Mouse (Mus musculus) bone marrow, adult 2 months (tissue): Measurements from ENCODE around the gene Thap8. TPM values are rescaled to one million over a fixed set of nuclear protein-coding genes. Genes with fewer than 3 reads are reported as not detected.

Experiments
- H3K27ac ChIP-seq: fragments of 200-500 bp; 2 replicates; pipeline ENCODE4 v1.5.1; 2012; ENCODE audit warnings: low read depth, mild to moderate bottlenecking, control low read depth, inconsistent platforms, low read length; ENCODE audit not compliant: control insufficient read depth, poor library complexity, insufficient read depth
- H3K4me1 ChIP-seq: fragments of 200-500 bp; 2 replicates; pipeline ENCODE4 v1.6.1; 2011; ENCODE audit warnings: low read length; ENCODE audit not compliant: control insufficient read depth, insufficient read depth
- H3K4me3 ChIP-seq: fragments of 200-500 bp; replicated peaks from 2 replicates; pipeline ENCODE3; 2011; ENCODE audit warnings: mild to moderate bottlenecking, low read depth, low read length, control low read depth; ENCODE audit not compliant: control insufficient read depth
- CTCF ChIP-seq: fragments of 200-500 bp; IDR thresholded peaks from 2 replicates; pipeline ENCODE4 v1.5.1; 2011; ENCODE audit warnings: low read length, control low read depth; ENCODE audit not compliant: control insufficient read depth, insufficient read depth
- POLR2A ChIP-seq: fragments of 200-500 bp; IDR thresholded peaks from 2 replicates; pipeline ENCODE4 v1.6.1; 2011; ENCODE audit warnings: low read depth, mild to moderate bottlenecking, control low read depth, low read length, borderline replicate concordance; ENCODE audit not compliant: control insufficient read depth
- WGBS: fragments of 180-500 bp; shearing (Covaris S2); methylation state at CpG from one replicate; pipeline ENCODE4 v1.1.7; 2018; 5-methylcytosine and 5-hydroxymethylcytosine counted together
- polyA plus RNA-seq: library from polyadenylated mRNA; stranded (reverse); fragments of >200 nt; gene quantifications from 2 replicates; pipeline ENCODE4 v1.2.4, GENCODE M21; 2011; ENCODE audit warnings: low replicate concordance; ENCODE audit not compliant: missing spikeins, insufficient read depth, insufficient read length

The Thap8 gene
- polyA plus RNA-seq, 1 experiment: not detected

DNA sequence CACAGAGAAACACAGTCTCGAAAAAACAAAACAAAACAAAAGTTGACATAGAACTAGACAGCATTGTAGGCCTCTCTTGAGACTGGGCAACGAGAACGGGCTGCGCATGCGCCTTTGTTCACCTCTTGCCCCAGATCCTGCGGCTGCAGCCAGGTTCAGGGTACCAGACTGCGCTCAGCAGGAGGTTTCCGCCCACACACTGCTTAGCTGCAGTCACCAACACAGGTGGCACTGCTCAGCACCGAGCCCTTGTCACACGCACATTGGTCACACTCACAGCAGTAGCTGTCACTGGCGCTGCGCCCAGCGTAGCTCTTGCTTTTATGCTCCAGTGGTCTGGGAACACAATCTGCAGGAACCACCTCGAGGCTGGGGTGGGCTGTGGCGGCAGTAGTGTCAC lies 47.2 kb downstream of the Thap8 start:
- Histone ChIP-seq H3K4me3 (no peak overlapping the region), H3K27ac (no peak overlapping the region), H3K4me1 (no peaks in the 10 kb centered on the region; the same call in 1 of the 2 replicates)
- 73% methylated on average over 15 of the region's 15 CpGs for WGBS
- TF ChIP-seq POLR2A: no peak
- TF ChIP-seq CTCF: no peak

DNA sequence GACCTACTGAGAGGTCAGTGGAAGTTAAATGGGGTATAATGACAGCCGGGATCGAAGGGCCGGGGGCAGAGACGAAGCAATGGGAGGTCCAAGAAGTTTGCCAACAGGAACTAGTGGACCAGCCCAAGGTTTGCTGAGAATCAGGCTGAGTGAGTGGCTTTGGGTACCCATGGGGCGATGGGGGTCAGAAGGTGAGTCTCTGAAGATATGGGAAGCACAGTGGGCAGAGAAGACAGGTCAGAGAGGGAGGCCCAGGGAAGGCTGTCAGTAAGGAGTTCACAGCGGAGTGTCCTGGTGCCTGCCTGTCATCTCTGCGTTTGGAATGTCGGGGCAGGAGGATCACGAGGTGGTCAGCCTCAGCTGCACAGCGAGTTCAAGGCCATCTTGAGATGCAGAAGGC lies 48.5 kb downstream of the Thap8 start:
- 78% methylated on average over 10 of the region's 10 CpGs for WGBS
- Histone ChIP-seq H3K27ac (no peak overlapping the region), H3K4me3 (no peak overlapping the region), H3K4me1 (no peaks in the 10 kb centered on the region; the same call in 1 of the 2 replicates)
- no peak for TF ChIP-seq POLR2A
- TF ChIP-seq CTCF: no peak

DNA sequence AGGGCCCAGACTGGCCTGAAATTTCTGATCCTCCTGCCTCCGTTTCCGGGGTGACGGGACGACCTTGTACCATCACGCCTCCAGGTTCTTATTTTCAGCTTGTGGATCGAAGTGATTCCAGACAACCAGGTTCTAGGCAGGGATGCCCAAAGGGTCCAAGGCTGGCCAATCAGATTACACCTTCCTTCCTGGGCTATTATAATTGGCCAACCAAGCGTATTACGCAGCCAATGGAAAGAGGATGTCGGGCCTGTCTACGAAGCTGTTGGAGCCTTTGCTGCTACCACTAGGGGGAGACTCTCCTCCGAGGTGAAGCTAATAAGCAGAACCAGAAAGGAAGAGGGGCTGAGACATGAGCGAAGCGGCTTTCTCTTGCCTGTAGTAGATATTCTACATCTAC lies 52.0 kb downstream of the Thap8 start:
- Histone ChIP-seq H3K4me3 (no peak overlapping the region), H3K27ac (no peak overlapping the region), H3K4me1 (no peaks in the 10 kb centered on the region; the same call in 1 of the 2 replicates)
- TF ChIP-seq POLR2A (no peak), CTCF (peak; percentile 86)
- WGBS: 11% methylated on average over 13 of the region's 13 CpGs

DNA sequence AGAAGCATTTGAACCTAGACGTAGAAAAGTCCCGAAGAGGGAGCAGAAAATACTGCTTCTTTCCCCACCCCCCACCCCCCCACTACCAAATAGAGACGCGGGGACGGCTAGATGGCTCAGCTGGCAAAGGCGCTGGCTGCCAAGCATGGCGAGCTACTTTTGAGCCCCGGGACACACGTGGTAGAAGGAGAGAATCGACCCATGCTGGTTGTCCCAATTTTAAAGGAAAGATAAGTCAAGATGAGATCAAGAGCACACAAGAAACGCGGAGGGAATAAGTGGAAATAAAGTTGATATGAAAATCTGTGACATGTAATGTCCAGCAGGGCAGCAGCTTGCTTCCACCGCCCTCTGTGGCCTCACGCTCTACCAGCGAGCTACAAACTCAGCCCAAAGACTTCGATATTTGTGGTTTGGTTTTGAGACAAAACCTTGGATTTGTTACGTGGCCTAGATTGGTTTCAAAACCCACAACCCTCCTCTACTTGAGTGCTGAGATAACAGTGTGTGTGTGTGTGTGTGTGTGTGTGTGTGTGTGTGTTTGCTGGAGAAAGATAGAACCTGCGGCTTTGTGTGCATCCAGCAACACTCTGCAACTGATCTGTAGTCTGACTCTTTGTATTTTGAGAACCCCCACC lies 52.8 kb downstream of the Thap8 start:
- 37% methylated on average over 18 of the region's 18 CpGs for WGBS
- H3K27ac ChIP-seq: no peak overlapping the region
- TF ChIP-seq POLR2A: no peak
- no peaks in the 10 kb centered on the region; the same call in 1 of the 2 replicates for H3K4me1 ChIP-seq
- H3K4me3 ChIP-seq: no peak overlapping the region

DNA sequence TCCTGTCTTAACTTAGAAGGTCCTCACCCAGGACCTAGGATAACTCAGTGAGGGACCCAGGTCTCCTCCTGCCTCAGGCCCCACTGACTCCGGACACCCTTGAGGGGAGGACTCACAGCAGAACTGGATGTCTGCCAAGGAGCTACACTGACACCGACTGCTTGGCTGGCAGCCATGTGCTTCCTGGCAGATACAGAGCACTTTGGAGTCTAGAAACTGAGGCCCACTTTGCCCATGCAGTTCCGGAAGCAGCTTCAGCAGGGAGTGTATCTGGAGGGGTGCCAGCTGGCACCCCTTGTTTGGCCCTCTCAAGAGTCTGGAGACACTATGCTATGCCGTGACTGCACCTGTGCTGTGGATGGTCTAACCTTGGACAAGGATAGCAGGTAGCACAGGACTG lies 53.5 kb downstream of the Thap8 start:
- WGBS: 1% methylated on average over 4 of the region's 4 CpGs
- no peak for TF ChIP-seq CTCF
- TF ChIP-seq POLR2A: no peak
- Histone ChIP-seq H3K27ac (no peak overlapping the region), H3K4me3 (no peak overlapping the region), H3K4me1 (no peaks in the 10 kb centered on the region; the same call in 1 of the 2 replicates)

DNA sequence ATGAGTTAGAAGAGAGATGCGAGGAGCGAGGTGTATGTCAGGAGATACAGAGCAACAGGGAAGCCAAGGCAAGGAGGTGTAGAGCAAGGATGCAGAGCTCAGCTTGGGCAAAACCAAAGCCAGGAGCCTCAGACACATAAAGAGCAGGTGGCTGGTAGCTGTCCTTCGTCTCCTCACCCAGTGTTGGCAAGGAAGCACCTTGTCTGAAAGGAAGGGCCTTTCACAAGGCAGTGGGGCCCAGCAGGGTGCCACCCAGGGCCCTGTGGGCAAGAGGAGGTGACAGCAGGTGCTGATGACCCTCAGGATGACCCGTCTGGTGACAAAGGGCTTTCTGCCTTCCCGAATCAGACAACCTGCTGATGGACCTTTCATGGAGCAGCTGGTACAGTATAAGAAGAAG lies 54.7 kb downstream of the Thap8 start:
- H3K27ac ChIP-seq: no peak overlapping the region
- WGBS: 73% methylated on average over 5 of the region's 5 CpGs
- H3K4me1 ChIP-seq: no peaks in the 10 kb centered on the region; the same call in 1 of the 2 replicates
- H3K4me3 ChIP-seq: no peak overlapping the region
- TF ChIP-seq POLR2A (no peak), CTCF (no peak)

DNA sequence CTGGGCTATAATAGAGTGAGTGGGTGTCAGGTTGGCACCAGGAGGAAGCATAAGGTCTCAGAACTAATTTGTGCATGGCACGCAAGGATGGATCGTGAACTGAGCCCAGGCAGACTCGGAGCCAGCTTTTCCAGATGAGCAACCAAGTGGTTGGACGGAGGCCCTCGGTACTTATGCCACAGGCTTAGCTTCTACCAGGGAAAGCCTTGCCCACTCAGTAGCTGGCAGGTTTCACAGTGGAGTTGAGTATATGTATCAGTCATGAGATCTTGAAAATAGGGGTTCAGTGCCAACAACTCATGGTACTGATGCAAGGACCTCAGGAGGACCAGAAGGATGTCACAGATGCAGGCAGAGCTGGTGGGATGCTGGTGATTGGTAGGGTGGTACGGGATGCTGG lies 55.8 kb downstream of the Thap8 start:
- no peak overlapping the region for H3K27ac ChIP-seq
- no peaks in the 10 kb centered on the region; the same call in 1 of the 2 replicates for H3K4me1 ChIP-seq
- no peak for TF ChIP-seq CTCF
- TF ChIP-seq POLR2A: no peak
- WGBS: 84% methylated on average over 6 of the region's 6 CpGs
- no peak overlapping the region for H3K4me3 ChIP-seq

DNA sequence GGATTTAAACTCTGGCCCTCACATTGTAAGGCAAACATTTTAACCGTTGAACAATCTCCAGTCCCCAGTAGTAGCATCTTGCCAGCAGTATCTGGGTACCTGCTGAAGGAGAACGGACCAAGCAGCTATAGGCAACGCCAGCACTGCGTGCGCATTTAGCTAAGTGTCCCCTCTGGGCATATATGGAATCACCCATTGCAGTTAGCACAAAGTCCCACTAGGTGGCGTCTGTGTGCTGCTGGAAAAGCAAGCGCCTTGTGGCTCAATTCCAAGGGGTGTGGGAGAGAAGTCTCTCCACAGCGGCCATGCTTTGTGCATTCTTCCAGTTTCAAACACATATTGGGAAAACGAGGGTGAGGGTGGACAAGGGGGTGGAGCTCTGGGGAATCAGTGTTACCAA lies 56.5 kb downstream of the Thap8 start:
- no peak overlapping the region for H3K4me3 ChIP-seq
- no peak overlapping the region for H3K27ac ChIP-seq
- 2% methylated on average over 9 of the region's 9 CpGs for WGBS
- H3K4me1 ChIP-seq: no peaks in the 10 kb centered on the region; the same call in 1 of the 2 replicates
- TF ChIP-seq CTCF: peak; percentile 63
- TF ChIP-seq POLR2A: no peak
